Mouse (Mus musculus) heart, embryonic 12.5 days (tissue): ENCODE data around the gene Dpf3. TPM values are rescaled to one million over a fixed set of nuclear protein-coding genes. Genes with fewer than 3 reads are reported as not detected.

Source experiments
- ATAC-seq: fragments of 200-750 bp; cut with Nextera tagmentation; 2 replicates; pipeline ENCODE4 v1.8.0; 2017; ENCODE audit warnings: moderate TSS enrichment, moderate library complexity; ENCODE audit not compliant: insufficient number of reproducible peaks, low FRiP score
- H3K27ac ChIP-seq: fragments of 300-500 bp; sonication (generic); 2 replicates; pipeline ENCODE4 v1.5.1; 2016; ENCODE audit warnings: mild to moderate bottlenecking, moderate library complexity; ENCODE audit not compliant: poor library complexity, severe bottlenecking
- H3K27me3 ChIP-seq: fragments of 300-500 bp; sonication (generic); replicated peaks from 2 replicates; pipeline ENCODE4 v1.6.1; 2016; ENCODE audit warnings: mild to moderate bottlenecking, moderate library complexity
- H3K36me3 ChIP-seq: fragments of 300-500 bp; sonication (generic); 2 replicates; pipeline ENCODE4 v1.6.1; 2016; ENCODE audit warnings: mild to moderate bottlenecking, moderate library complexity
- H3K4me1 ChIP-seq: fragments of 300-500 bp; sonication (generic); replicated peaks from 2 replicates; pipeline ENCODE4 v1.6.1; 2016; ENCODE audit warnings: mild to moderate bottlenecking
- H3K4me2 ChIP-seq: fragments of 300-500 bp; sonication (generic); 2 replicates; pipeline ENCODE4 v1.6.1; 2016; ENCODE audit warnings: mild to moderate bottlenecking, moderate library complexity
- H3K4me3 ChIP-seq: fragments of 300-500 bp; sonication (generic); 2 replicates; pipeline ENCODE4 v1.5.1; 2016; ENCODE audit warnings: mild to moderate bottlenecking
- H3K9ac ChIP-seq: fragments of 300-500 bp; sonication (generic); 2 replicates; pipeline ENCODE4 v1.6.1; 2016; ENCODE audit warnings: mild to moderate bottlenecking, moderate library complexity
- H3K9me3 ChIP-seq: fragments of 300-500 bp; sonication (generic); replicated peaks from 2 replicates; pipeline ENCODE4 v1.6.1; 2016; ENCODE audit warnings: mild to moderate bottlenecking, moderate library complexity
- WGBS: fragments of 180-500 bp; shearing (Covaris S2); methylation state at CpG from one replicate; pipeline ENCODE4 v1.1.7; 2016; 5-methylcytosine and 5-hydroxymethylcytosine counted together
- polyA plus RNA-seq: library from polyadenylated mRNA; unstranded; fragments of >200 nt; fragmentation: Nextera tagmentation; extraction: Ambion mirVana; gene quantifications from 2 replicates; pipeline ENCODE4 v1.2.1, GENCODE M21; 2016

Gene Dpf3
- polyA plus RNA-seq, 1 experiment from 2014 or later: 27.1 TPM

DNA sequence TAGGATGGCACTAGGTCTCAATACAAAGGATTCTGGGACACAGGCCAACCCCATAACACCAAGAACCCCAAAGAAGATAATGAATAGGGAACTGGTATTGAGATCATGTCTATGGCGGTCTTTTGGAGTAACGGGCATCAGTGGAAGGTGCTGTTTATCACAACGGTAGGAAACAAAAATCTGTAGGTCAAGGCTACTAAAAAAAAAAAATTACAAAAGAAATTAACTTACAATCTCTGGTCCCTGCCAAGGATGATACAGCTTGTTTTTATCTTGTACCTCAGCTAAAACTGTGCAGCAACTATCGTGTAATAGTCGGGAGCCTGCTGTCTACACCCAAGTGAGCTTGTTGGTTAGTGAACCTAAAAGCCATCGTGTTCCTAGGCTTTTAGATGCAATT, 9.2 kb upstream of the Dpf3 start:
- Histone ChIP-seq H3K9me3 (no peaks in the 10 kb centered on the region), H3K4me3 (no peak overlapping the region), H3K4me1 (peaks cover 8% of the 10 kb centered on the region; the same call in 1 of the 2 replicates), H3K4me2 (no peak overlapping the region), H3K27me3 (no peaks in the 10 kb centered on the region), H3K9ac (no peak overlapping the region), H3K36me3 (no peaks in the 10 kb centered on the region), H3K27ac (no peak overlapping the region)
- WGBS: 84% methylated on average over 6 of the region's 6 CpGs
- ATAC-seq: no peak

DNA sequence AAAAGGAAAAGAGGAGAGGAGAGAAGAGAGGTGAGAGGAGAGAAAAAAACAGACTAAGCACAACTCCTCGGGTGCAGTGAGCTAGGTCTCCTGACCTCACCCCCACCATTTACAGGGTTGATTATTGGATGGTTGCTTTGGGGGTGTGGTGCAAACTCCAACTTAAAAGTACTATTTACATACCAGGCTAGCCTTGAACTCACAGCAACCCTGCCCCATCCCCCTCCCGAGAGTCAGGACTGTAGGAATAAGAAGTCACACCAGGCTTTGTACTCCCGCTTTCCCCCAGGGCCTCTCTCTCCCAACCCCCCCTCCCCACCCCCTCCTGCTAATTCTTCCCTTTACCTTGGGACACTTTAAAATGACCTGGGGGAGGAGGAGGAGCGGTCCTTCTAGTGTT, 8.8 kb upstream of the Dpf3 start:
- no peaks in the 10 kb centered on the region for H3K36me3 ChIP-seq
- peaks cover 8% of the 10 kb centered on the region; the same call in 1 of the 2 replicates for H3K4me1 ChIP-seq
- ATAC-seq: no peak
- H3K27me3 ChIP-seq: no peaks in the 10 kb centered on the region
- H3K9me3 ChIP-seq: no peaks in the 10 kb centered on the region; the same call in 1 of the 2 replicates
- no peak overlapping the region for H3K4me2 ChIP-seq
- no peak overlapping the region for H3K27ac ChIP-seq
- WGBS: 82% methylated on average over 4 of the region's 4 CpGs
- no peak overlapping the region for H3K4me3 ChIP-seq
- H3K9ac ChIP-seq: no peak overlapping the region

DNA sequence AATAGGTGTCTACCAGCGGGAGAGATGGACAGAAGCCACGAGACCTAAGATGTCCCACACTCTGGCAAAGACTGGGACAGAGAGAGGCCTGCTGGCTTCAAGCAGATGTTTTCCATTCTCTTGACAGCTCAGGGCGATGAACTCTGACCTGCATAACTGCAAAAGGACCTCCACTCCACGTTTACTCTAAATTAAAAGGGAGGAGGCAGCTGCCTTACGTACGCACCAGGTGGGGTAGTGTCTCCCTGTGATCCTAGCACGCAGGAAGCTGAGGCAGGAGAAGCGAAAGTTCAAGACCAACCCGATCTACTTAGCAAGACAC, 8.4 kb upstream of the Dpf3 start:
- Histone ChIP-seq H3K9ac (no peak overlapping the region), H3K27me3 (no peaks in the 10 kb centered on the region), H3K4me2 (no peak overlapping the region), H3K4me1 (peaks cover 8% of the 10 kb centered on the region; the same call in 1 of the 2 replicates), H3K36me3 (no peaks in the 10 kb centered on the region), H3K27ac (no peak overlapping the region), H3K4me3 (no peak overlapping the region), H3K9me3 (no peaks in the 10 kb centered on the region; the same call in 1 of the 2 replicates)
- ATAC-seq: no peak
- WGBS: 62% methylated on average over 9 of the region's 9 CpGs

DNA sequence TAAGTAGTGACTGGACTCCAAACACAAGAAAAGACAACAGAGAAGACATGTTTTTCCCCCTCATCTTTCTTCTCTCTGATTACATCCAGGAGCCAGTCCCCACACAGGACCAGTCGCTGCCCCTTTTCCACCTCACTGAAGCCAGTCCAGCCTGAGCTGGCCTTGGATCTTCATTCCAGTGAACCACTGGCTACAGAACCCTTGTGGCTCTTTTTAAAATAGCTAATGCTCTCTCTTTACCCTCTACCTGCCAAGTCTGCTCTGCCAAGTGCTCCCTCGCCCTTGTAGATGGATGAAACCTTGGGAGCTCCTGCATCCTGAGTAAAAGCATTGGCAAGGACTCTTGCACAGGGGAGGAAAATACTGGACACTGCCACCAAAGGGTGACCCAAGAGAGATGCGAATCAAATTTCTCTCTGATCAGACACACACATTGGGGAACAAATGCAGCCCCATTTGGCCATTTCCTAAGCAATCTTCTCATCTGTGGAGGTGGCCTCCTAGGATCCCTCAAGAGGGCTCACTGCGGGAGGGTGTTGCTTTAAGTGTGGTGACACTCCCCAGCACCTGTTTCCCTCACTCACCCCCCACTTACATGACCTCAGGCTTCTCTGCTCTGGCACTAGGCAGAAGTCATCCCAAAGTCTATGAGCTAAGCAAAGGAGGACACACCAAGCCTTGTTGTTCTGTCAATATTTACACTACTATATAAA, 7.9 kb upstream of the Dpf3 start:
- no peak for ATAC-seq
- Histone ChIP-seq H3K4me3 (no peak overlapping the region), H3K9ac (no peak overlapping the region), H3K27ac (no peak overlapping the region), H3K27me3 (no peaks in the 10 kb centered on the region), H3K9me3 (no peaks in the 10 kb centered on the region; the same call in 1 of the 2 replicates), H3K4me2 (no peak overlapping the region), H3K4me1 (peaks cover 8% of the 10 kb centered on the region; the same call in 1 of the 2 replicates), H3K36me3 (no peaks in the 10 kb centered on the region)
- WGBS: 58% methylated on average over 4 of the region's 4 CpGs

DNA sequence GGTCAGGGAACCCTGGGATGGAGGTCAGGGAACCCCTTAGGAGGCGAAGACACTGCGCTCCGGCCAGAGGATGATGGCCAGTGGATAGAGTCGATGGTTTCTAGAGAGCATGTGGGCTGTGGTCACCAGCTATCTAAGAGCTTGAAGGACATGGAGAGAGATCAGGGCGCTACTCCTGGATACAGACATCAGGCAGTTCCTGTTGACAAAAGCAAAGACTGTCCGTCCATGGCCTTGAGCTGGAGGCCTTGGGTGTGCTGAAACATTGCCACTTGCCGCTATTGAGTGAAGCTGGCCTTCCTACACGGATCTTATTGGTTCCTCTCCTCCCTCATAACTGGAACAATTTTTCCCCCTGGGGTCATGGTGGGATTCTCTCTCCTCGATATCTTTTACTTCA, 6.7 kb upstream of the Dpf3 start:
- WGBS: 76% methylated on average over 9 of the region's 9 CpGs
- H3K27ac ChIP-seq: no peak overlapping the region
- H3K9me3 ChIP-seq: no peaks in the 10 kb centered on the region; the same call in 1 of the 2 replicates
- H3K4me1 ChIP-seq: peaks cover 8% of the 10 kb centered on the region; the same call in 1 of the 2 replicates
- no peak for ATAC-seq
- H3K9ac ChIP-seq: no peak overlapping the region
- H3K4me3 ChIP-seq: no peak overlapping the region
- H3K36me3 ChIP-seq: no peaks in the 10 kb centered on the region
- H3K4me2 ChIP-seq: no peak overlapping the region
- no peaks in the 10 kb centered on the region for H3K27me3 ChIP-seq

DNA sequence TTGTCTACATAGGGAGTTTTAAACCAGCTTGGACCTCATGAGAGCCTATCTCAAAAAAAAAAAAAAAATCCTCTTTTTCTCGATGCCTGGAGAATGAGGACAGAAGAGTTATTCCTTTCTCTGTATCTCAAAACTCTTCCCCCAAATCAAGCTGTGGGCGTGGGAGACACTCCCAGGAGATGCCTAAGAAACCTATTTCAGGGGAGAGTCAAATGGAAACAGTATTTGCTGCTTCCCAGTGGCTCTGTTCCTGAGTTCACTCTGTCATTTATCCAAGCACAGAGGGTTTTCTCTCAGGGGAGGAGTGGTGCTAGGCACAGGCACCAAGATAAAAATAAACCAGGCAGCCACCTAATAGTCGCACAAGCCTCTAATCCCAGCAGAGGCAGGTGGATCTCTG, 5.3 kb upstream of the Dpf3 start:
- H3K4me2 ChIP-seq: no peak overlapping the region
- H3K36me3 ChIP-seq: no peaks in the 10 kb centered on the region
- 43% methylated on average over 3 of the region's 3 CpGs for WGBS
- no peak overlapping the region for H3K27ac ChIP-seq
- peaks cover 12% of the 10 kb centered on the region; the same call in 1 of the 2 replicates for H3K4me1 ChIP-seq
- H3K9ac ChIP-seq: no peak overlapping the region
- H3K27me3 ChIP-seq: no peaks in the 10 kb centered on the region
- no peak overlapping the region for H3K4me3 ChIP-seq
- no peak for ATAC-seq
- no peaks in the 10 kb centered on the region; the same call in 1 of the 2 replicates for H3K9me3 ChIP-seq

DNA sequence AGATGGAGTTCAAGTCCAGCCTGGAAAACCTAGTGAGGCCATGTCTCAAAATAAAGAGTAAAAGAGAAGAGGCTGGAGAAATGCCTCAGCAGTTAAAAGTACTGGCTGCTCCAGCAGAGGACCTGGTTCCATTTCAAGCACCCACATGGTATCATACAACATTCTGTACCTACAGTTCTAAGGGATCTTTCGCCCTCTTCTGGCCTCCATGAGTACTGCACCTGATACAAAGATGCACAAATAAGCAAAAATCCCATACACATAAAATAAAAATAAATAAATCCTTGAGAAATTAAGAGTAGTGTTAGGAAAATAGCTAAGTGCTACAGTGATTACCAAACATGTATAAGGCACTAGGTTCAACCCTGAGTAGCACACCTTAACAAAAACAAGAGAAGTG, 4.1 kb upstream of the Dpf3 start:
- no peak for ATAC-seq
- WGBS: 57% methylated on average over 1 of the region's 1 CpGs
- H3K4me3 ChIP-seq: no peak overlapping the region

DNA sequence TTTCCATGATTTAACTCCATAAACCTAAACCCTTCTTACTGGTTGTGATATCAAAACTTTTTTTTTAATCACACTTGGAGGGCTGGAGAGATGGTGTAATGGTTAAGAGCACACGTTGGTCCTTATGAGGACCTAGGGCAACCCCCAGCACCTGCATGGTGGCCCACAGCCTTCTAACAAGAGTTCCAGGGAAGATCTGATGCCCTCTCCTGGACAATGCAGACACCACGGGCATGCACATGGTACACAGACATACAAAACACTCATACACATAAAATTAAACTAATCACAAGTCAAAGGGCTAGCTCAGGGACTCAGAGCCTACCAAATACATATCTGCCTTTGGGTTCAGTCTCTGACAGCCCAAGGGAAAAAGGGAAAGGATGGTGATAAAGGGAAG, 2.2 kb upstream of the Dpf3 start:
- WGBS: 51% methylated on average over 2 of the region's 2 CpGs
- Histone ChIP-seq H3K4me3 (no peak overlapping the region), H3K27ac (no peak overlapping the region), H3K36me3 (no peaks in the 10 kb centered on the region), H3K4me2 (no peak overlapping the region), H3K27me3 (no peaks in the 10 kb centered on the region), H3K9me3 (no peaks in the 10 kb centered on the region; the same call in 1 of the 2 replicates), H3K4me1 (peaks cover 19% of the 10 kb centered on the region), H3K9ac (no peak overlapping the region)
- ATAC-seq: no peak

More for the DNA sequence above, 4.1 kb upstream of the Dpf3 start:
- no peaks in the 10 kb centered on the region for H3K36me3 ChIP-seq
- no peaks in the 10 kb centered on the region; the same call in 1 of the 2 replicates for H3K9me3 ChIP-seq
- H3K9ac ChIP-seq: no peak overlapping the region
- no peaks in the 10 kb centered on the region for H3K27me3 ChIP-seq
- H3K27ac ChIP-seq: no peak overlapping the region
- H3K4me1 ChIP-seq: peaks cover 12% of the 10 kb centered on the region; the same call in 1 of the 2 replicates
- no peak overlapping the region for H3K4me2 ChIP-seq

DNA sequence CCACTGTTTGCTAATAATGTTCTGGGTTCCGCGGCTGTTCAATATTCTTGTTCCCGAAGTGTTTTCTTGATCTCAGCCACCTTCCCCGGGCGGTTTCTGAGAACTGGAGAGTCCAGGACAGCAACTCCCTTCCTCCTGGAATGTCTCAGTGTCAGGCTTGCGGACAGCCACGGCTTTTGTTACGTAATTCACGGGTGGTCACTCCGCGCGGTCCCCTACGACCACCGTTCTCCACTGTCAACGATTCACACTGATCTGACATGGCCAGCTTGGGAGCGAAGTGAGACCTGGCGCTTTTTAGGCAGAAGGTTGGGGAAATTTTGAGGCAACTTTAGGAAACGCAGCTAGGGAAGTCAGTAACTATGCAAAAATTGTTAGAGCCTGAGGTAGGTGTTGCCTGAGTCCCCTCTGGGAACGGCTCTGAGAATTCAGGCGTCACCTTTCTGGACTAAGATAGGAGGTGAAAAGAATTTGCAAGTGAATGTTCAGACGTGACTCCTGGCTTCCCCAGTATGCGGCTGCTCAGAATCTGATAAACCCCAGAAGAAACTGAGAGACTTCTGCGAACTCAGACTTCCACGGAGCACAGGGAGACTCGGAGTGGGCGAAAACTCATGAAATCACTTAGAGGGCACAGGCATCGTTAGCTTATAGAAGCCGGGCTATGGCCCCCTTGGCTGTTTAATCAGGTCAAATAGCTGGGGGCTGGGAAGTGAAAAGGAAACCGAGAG, 860 bp upstream of the Dpf3 start:
- H3K4me1 ChIP-seq: peaks cover 21% of the 10 kb centered on the region
- no peak for ATAC-seq
- no peaks in the 10 kb centered on the region for H3K27me3 ChIP-seq
- peak overlapping the region; percentile 82 for H3K4me3 ChIP-seq
- H3K9me3 ChIP-seq: no peaks in the 10 kb centered on the region; the same call in 1 of the 2 replicates
- H3K4me2 ChIP-seq: peak overlapping the region; percentile 95
- under 1% methylated on average over 29 of the region's 29 CpGs for WGBS
- peak overlapping the region; percentile 86 for H3K27ac ChIP-seq
- no peaks in the 10 kb centered on the region for H3K36me3 ChIP-seq
- H3K9ac ChIP-seq: peak overlapping the region; percentile 93

DNA sequence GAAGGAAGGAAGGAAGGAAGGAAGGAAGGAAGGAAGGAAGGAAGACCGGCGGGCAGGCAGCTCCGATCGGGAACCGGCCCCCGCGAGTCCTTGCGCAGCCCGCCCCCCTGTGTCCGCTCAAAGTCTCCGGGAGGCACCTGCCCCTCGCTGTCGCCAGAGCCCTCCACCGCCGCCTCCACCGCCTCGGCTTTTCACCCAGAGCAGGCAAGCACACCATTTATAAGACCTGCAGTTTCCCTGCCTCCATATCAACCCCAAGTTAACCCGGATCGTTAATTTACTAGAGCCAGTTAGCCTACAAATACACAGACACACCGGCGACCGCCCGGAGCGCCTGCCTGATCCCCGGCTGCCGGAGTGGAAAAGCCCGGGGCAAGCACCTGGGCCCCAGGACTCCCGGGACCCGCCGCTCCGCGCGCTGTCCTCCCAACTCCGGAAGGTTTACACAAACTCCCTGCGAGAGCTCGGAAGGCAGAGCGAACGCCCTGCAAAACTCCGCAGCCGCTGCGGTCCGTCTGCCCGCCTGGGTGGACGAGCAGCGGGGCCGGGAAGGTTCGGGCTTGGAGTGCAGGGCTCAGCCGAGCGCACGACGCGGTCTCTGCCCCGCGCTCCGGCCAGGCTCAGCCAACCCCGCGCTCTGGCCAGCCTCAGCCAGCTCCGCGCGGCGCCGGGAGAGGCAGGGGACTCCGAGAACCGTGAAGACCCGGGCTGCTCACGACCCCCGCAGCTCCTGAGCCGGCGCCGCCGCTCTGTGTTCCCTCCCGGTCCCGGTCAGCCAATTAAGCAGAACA, 650 bp downstream of the Dpf3 start:
- H3K36me3 ChIP-seq: no peaks in the 10 kb centered on the region
- no peaks in the 10 kb centered on the region; the same call in 1 of the 2 replicates for H3K9me3 ChIP-seq
- peak overlapping the region; percentile 82 for H3K4me3 ChIP-seq
- peak overlapping the region; percentile 95 for H3K4me2 ChIP-seq
- peak; percentile 74 for ATAC-seq
- H3K27me3 ChIP-seq: no peaks in the 10 kb centered on the region
- H3K4me1 ChIP-seq: peaks cover 27% of the 10 kb centered on the region
- H3K27ac ChIP-seq: peak overlapping the region; percentile 89
- H3K9ac ChIP-seq: peak overlapping the region; percentile 93
- WGBS: under 1% methylated on average over 73 of the region's 73 CpGs
